Mouse (Mus musculus) intestine, postnatal 0 days (tissue): ENCODE data around the gene Cdk14. TPM values are rescaled to one million over a fixed set of nuclear protein-coding genes. Genes with fewer than 3 reads are reported as not detected.

Experiments
- ATAC-seq: fragments of 200-750 bp; cut with Nextera tagmentation; 2 replicates; pipeline ENCODE4 v1.8.0; 2017; ENCODE audit warnings: mild to moderate bottlenecking, moderate TSS enrichment, moderate library complexity
- H3K27ac ChIP-seq: fragments of 300-500 bp; sonication (generic); 2 replicates; pipeline ENCODE4 v1.5.1; 2014; ENCODE audit warnings: mild to moderate bottlenecking, low read depth, low read length, moderate library complexity
- H3K27me3 ChIP-seq: fragments of 300-500 bp; sonication (generic); replicated peaks from 2 replicates; pipeline ENCODE4 v1.6.1; 2014; ENCODE audit warnings: low read length, mixed read lengths; ENCODE audit not compliant: control insufficient read depth, insufficient read depth
- H3K36me3 ChIP-seq: fragments of 300-500 bp; sonication (generic); 2 replicates; pipeline ENCODE4 v1.6.1; 2014; ENCODE audit warnings: mild to moderate bottlenecking, moderate library complexity; ENCODE audit not compliant: control insufficient read depth, insufficient read depth
- H3K4me1 ChIP-seq: fragments of 300-500 bp; sonication (generic); replicated peaks from 2 replicates; pipeline ENCODE4 v1.6.1; 2014; ENCODE audit warnings: antibody characterized with exemption, low read length, mixed read lengths; ENCODE audit not compliant: control insufficient read depth, insufficient read depth
- H3K4me2 ChIP-seq: fragments of 300-500 bp; sonication (generic); replicated peaks from 2 replicates; pipeline ENCODE4 v1.6.1; 2014; ENCODE audit warnings: low read depth, mild to moderate bottlenecking, moderate library complexity
- H3K4me3 ChIP-seq: fragments of 300-500 bp; sonication (generic); 2 replicates; pipeline ENCODE4 v1.5.1; 2014; ENCODE audit warnings: low read depth, low read length
- H3K9ac ChIP-seq: fragments of 300-500 bp; sonication (generic); 2 replicates; pipeline ENCODE4 v1.6.1; 2014; ENCODE audit warnings: mild to moderate bottlenecking, low read depth, low read length
- H3K9me3 ChIP-seq: fragments of 300-500 bp; sonication (generic); 2 replicates; pipeline ENCODE4 v1.6.1; 2016; ENCODE audit warnings: mixed run types; ENCODE audit not compliant: control insufficient read depth
- CTCF ChIP-seq: sonication (generic); IDR thresholded peaks from 2 replicates; pipeline ENCODE4 v1.5.1; 2016; ENCODE audit warnings: low read depth, mild to moderate bottlenecking, control low read depth, antibody characterized with exemption, moderate library complexity
- WGBS: fragments of 180-500 bp; shearing (Covaris S2); extraction: QIAGEN DNeasy Blood & Tissue Kit; methylation state at CpG from one replicate; pipeline ENCODE4 v1.1.7; 2014; 5-methylcytosine and 5-hydroxymethylcytosine counted together
- polyA plus RNA-seq: library from polyadenylated mRNA; unstranded; fragments of >200 nt; fragmentation: Nextera tagmentation; extraction: Ambion mirVana; gene quantifications from 2 replicates; pipeline ENCODE4 v1.2.1, GENCODE M21; 2015

The Cdk14 gene
- polyA plus RNA-seq, 1 experiment from 2014 or later: 4.4 TPM

GRCm38 (mm10) chr5:4878934-4879333 lies 541.2 kb downstream of the Cdk14 start:
- Histone ChIP-seq H3K27ac (no peak overlapping the region), H3K9me3 (no peaks in the 10 kb centered on the region), H3K4me1 (no peaks in the 10 kb centered on the region), H3K36me3 (no peaks in the 10 kb centered on the region), H3K4me3 (no peak overlapping the region), H3K9ac (no peak overlapping the region), H3K4me2 (no peak overlapping the region), H3K27me3 (no peaks in the 10 kb centered on the region)
- no peak for TF ChIP-seq CTCF
- WGBS: 55% methylated on average over 3 of the region's 3 CpGs
- ATAC-seq: no peak

DNA sequence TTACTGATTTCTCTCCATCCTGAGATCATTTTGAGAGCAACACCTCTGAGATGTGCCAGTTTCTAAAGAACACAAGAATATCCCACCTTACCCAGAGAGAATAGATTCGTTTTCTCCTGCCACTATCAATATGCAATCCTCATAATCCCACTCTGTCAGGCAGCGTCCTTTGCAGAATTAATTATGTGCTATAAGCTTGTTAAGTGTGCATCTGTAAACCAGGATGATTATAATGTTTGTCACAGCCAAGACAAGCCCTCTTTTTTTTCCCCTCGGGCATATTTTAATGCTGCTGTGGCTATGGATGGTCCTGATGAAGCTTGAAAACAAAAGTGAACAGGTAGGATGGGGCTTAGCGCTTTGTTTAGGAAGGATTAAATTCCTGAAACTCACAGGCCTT lies 542.5 kb downstream of the Cdk14 start:
- no peaks in the 10 kb centered on the region for H3K9me3 ChIP-seq
- no peak overlapping the region for H3K4me2 ChIP-seq
- no peaks in the 10 kb centered on the region for H3K27me3 ChIP-seq
- no peaks in the 10 kb centered on the region for H3K36me3 ChIP-seq
- H3K9ac ChIP-seq: no peak overlapping the region
- no peak overlapping the region for H3K27ac ChIP-seq
- ATAC-seq: no peak
- TF ChIP-seq CTCF: no peak
- WGBS: 80% methylated on average over 4 of the region's 4 CpGs
- no peaks in the 10 kb centered on the region for H3K4me1 ChIP-seq
- H3K4me3 ChIP-seq: no peak overlapping the region

- no peaks in the 10 kb centered on the region for H3K36me3 ChIP-seq
- ATAC-seq: no peak
- H3K9ac ChIP-seq: no peak overlapping the region
- no peaks in the 10 kb centered on the region for H3K9me3 ChIP-seq
- no peak overlapping the region for H3K4me3 ChIP-seq
- H3K27me3 ChIP-seq: no peaks in the 10 kb centered on the region
- WGBS: 71% methylated on average over 5 of the region's 5 CpGs
- TF ChIP-seq CTCF: no peak
- H3K4me2 ChIP-seq: no peak overlapping the region
- H3K4me1 ChIP-seq: no peaks in the 10 kb centered on the region
- no peak overlapping the region for H3K27ac ChIP-seq
Measured at GRCm38 (mm10) chr5:4877131-4877631, 542.9 kb downstream of the Cdk14 start.

DNA sequence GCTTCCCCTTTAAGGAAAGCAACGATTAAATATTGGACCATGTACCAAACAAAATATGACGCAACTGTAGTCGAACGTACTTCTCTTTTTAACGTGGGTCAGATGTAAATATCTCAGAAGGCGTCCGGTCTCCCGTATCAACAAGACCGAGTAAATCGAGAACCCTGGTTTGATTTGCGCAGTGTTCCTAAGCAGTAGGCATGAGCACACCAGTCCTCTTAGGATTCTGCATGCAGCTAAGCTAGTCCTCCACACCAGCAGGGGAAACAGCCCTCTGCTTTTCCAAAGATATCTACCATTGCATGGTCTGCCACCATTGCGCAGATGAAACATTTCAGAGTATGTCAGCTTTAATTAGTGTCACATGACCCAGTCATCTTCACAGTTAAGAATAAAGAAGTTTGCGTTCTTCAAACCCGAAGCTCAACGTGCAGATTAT lies 543.4 kb downstream of the Cdk14 start:
- Histone ChIP-seq H3K4me1 (no peaks in the 10 kb centered on the region), H3K4me3 (no peak overlapping the region), H3K4me2 (no peak overlapping the region), H3K27ac (no peak overlapping the region), H3K36me3 (no peaks in the 10 kb centered on the region), H3K27me3 (no peaks in the 10 kb centered on the region), H3K9me3 (no peaks in the 10 kb centered on the region), H3K9ac (no peak overlapping the region)
- TF ChIP-seq CTCF: no peak
- ATAC-seq: no peak
- 78% methylated on average over 15 of the region's 15 CpGs for WGBS

DNA sequence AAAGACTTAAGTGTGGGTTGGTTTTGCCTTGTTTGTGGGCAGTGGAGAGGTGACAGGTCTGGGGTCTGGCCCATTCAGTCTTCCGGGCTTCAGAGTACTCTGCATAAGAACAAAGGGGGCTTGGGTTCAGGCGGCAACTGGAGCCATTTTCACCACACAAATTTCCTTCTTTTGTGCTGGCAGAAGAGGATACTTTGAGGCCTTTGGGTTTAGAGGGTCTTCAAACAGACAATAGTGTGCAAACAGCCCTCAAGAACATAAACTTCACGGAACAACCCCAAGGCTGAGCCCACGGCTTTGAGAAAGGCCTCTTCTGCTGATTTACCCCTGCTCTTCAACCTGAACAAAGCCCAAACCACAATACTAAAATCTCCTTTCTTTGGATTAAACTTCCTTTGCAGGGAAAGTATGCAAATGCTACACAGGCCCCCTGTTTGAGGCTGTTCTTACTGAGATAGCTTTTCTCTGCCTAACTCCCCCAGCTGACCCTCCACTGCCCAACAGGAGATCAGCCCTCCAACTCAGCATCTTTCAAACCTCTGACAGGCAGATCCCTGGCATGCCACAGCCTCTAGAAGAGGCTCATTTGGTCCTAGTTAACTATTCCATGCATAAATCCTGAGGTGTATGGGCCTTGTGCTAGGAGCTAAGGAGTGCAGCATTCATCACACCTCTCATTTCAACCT lies 549.9 kb downstream of the Cdk14 start:
- 82% methylated on average over 4 of the region's 4 CpGs for WGBS
- H3K9me3 ChIP-seq: no peaks in the 10 kb centered on the region
- ATAC-seq: no peak
- no peaks in the 10 kb centered on the region for H3K27me3 ChIP-seq
- no peaks in the 10 kb centered on the region for H3K4me1 ChIP-seq
- no peak overlapping the region for H3K4me3 ChIP-seq
- no peak for TF ChIP-seq CTCF
- H3K36me3 ChIP-seq: no peaks in the 10 kb centered on the region
- H3K4me2 ChIP-seq: no peak overlapping the region
- no peak overlapping the region for H3K9ac ChIP-seq
- H3K27ac ChIP-seq: no peak overlapping the region

DNA sequence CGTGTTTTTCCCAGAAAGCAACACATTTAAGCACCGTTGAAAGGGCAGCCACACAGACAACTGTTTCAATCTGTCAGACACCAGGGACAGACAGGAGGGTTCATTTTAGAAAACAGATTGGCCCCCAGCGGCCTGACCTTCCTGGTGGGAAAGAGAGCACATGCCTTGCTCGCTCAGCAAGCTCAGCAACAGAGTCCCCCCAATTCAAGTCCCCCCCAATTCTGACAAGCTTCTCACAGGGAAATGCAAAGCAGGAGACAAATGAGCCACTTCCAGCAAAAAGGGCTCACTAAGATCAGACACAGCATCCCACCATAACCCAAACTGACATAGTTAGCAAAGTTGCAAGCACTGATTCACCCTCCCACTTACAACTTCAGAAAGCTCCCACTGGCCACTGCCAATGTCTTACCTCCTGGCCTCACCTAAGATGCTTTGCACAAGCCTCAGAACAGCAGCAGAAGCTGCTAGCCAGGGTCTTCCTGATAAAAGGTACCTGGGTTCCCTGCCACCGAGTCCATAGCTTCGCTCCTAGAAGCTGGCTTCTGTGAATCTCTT lies 551.5 kb downstream of the Cdk14 start:
- Histone ChIP-seq H3K27ac (no peak overlapping the region), H3K27me3 (no peaks in the 10 kb centered on the region), H3K9ac (no peak overlapping the region), H3K36me3 (no peaks in the 10 kb centered on the region), H3K4me2 (no peak overlapping the region), H3K4me1 (no peaks in the 10 kb centered on the region), H3K4me3 (no peak overlapping the region), H3K9me3 (no peaks in the 10 kb centered on the region)
- ATAC-seq: no peak
- no peak for TF ChIP-seq CTCF
- 63% methylated on average over 6 of the region's 6 CpGs for WGBS
